Mouse (Mus musculus) natural killer cell, adult 2 months (primary cell): Measurements from ENCODE around the gene Snx3.

Experiments
- DNase-seq, 2 experiments: peaks; one replicate each; pipeline ENCODE4 v3.0.0; 2022; ENCODE audit warnings: low spot score in 2 of 2

The Snx3 gene

DNA sequence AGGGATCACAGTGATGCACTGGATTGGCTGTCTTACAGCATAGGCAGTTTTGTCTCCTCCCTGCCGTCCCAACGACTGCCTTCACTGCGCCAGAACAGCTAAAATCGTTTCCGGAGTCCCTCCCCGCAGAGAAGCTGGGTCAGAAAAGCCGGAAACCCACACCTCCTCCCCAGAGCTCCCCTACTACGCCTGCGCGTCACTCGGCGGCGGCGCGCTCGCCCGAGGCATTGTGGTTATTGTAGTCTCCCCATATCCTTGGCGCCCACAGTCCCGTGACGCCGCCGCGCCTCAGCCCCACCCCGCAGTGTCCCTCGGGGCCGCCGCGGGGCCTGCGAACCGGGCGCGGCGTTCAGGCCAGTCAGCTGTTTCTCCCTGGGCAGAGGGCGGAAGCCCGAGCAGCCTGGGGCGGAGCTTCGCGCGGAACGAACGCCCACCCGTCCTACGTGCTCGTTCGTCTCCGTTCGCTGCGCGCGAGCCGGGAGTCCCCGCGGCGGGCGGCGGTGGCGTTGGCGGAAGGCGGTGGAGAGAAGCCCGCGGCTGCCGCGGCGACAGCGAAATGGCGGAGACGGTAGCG is at the start of gene Snx3:
Gene Snx3 (plus strand): TSS at position 256 of the 574 bp plus-strand sequence.
- DNase-seq: peak; percentile 96 to 97

- no peak for DNase-seq
Observed at GRCm38 (mm10) chr10:42454266-42454665, 47.6 kb upstream of the Snx3 start.

GRCm38 (mm10) chr10:42454690-42455089 is 47.1 kb upstream of the Snx3 start:
- no peak for DNase-seq

DNA sequence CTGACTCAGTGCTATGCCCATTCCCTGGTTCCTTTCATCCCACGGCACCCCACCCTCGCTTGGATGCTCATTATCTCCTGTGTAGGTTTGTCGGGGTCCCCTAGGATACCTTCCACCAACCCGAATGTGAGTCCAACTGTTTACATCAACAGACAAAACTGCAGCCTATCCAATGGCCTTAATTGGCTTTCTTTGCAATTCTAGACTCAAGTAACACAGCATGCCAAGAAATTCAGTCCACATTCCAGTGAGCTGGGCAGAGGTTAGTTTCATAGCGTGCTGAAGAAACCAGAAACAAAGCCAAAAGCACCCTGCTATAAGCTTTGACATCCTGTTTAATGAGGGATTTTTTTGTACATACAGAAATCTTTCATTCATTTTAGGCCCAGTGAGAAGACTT is 45.8 kb upstream of the Snx3 start:
- no peak for DNase-seq

- no peak for DNase-seq
Observed at GRCm38 (mm10) chr10:42457557-42458191, 44.2 kb upstream of the Snx3 start.

- no peak for DNase-seq
Observed at GRCm38 (mm10) chr10:42464224-42464623, 37.6 kb upstream of the Snx3 start.

DNA sequence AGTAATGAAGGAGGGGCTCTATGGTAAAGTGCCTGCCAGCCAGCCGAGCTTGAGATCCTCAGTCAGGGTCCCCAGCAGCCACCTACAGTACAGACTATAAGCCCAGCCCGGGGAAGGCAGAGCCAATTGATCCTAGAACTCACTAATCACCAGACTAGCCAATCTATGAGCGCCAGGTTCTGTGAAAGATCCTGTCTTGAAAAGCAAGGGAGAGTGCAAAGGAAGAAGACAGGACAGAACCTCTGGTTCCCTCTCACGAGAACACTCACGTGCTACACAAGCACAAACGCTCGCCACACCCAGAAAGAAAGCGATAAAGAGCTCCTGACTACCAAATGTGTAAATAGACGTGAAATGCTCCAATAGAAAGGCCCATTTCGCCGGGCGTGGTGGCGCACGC is 37.0 kb upstream of the Snx3 start:
- DNase-seq: no peak

- DNase-seq: no peak
Observed at GRCm38 (mm10) chr10:42474946-42475514, 26.8 kb upstream of the Snx3 start.

DNA sequence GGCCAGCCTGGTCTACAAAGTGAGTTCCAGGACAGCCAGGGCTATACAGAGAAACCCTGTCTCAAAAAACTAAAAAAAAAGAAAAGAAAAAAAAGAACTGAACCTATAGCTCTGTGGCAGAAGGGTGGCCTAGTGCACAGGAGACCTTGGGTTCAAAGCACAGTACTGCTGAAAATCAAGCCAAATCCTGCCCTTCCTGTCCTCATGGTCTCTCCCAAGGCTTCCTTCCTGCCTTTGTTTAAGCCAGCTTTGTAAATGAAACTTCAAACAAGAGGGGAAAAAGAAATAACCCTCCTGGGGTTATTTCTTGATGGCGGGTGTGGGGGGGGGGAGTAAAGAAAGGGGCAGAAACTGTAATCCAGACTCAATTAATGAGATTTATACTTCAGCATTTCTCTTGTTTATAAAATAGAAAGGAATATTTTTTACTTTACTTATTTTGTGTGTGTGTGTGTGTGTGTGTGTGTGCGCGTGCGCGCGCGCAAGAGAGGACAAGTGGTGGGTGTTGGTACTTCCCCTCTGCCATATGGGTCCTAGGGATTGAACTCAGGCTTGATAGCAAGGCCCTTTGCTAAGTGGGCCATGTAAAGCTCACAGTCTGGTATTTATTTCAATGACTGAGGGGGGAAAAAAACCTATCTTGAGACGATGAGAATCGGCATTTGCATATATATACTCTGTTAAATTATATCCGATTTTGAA is 24.9 kb upstream of the Snx3 start:
- DNase-seq: no peak

DNA sequence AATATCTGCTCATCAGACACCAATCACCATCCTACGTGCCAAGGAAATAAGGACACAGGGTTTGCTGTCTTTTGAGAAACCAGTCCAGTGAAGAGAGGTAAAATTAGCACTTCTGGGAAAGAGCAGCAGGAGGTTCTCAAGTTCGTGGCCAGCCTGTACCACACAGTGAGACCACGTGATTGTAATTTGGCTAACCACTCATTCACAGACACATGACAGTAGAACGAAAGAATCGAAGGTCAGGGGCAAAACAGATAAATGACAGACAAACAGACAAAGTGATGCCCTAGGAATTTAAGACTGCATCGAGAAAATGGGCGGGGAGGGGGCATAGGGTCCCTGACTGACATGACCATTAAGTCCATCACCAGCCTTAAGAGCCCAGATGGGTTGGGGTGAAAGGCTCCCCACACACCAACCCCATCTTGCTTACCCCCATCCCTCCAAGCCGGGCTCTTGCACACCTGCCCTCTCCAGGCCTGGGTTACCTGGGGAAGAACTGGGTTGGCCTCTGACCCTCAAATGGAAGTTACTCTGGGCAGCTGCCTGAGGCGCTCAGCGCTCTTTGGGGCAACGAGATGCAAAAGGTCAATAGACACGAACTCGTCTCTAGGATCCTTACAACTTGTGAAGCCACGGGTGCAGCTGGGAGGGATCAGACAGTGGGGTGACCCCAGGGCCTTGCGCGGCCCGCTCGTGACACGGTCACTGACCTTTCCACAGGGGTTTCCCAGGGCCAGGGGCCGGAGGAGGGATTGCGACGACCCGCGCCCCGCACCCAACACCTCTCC is 24.1 kb upstream of the Snx3 start:
- DNase-seq: no peak

DNA sequence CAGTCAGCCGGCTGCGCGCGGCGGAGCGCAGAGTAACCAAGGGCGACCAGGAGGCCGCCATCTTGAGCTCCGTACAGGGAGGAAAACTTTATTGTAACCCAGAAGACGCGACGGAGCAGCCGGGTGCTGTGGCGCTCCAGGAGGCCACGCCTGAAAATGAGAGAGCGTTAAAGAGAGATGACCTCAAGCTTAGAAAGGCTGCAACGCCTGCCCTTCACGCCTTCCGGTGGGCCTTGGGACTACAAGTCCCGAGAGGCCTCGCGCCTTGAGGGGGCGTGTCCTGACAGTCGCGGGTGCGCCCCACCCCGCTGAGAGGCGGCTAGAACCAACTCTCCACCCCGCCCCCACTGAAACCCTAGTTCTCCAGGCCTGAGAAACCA is 23.5 kb upstream of the Snx3 start, which contains the start of gene Afg1l:
Gene Afg1l (minus strand): TSS at position 225 of the 380 bp plus-strand sequence.
- peak; percentile 93 to 96 for DNase-seq

- DNase-seq: no peak
Observed at GRCm38 (mm10) chr10:42480719-42481118, 21.1 kb upstream of the Snx3 start.

DNA sequence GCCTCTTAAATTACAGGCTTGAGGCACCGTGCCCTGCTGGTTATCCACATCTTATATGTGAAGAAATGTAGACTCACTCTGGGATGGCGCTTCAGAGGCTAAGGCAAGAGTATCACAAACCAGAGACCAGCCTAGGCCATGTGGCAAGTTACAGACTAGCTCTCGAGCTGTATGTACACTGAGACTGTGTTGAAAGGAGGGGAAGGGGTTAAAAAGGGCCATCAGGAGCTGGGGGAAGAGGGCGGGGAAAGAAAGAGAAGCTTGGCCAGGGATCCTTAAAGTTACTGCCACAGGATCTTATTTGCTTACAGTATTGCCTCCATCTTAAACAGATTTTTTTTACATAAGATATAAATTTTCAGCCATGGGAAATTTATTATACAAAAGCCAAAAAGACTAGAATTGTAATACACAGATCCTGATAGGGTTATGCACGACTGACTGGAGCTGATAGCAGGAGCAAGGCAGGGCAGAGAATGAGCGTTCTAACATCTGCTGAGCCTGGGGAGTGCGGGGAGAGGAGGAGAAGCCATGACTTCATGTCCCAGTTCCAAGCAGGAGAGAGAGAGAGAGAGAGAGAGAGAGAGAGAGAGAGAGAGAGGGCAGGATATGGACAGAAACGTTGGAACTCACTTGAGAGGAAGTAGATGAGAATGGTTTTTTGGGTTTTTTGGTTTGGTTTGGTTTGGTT is 13.1 kb upstream of the Snx3 start:
- no peak for DNase-seq

GRCm38 (mm10) chr10:42491158-42491557 is 10.7 kb upstream of the Snx3 start:
- no peak for DNase-seq

DNA sequence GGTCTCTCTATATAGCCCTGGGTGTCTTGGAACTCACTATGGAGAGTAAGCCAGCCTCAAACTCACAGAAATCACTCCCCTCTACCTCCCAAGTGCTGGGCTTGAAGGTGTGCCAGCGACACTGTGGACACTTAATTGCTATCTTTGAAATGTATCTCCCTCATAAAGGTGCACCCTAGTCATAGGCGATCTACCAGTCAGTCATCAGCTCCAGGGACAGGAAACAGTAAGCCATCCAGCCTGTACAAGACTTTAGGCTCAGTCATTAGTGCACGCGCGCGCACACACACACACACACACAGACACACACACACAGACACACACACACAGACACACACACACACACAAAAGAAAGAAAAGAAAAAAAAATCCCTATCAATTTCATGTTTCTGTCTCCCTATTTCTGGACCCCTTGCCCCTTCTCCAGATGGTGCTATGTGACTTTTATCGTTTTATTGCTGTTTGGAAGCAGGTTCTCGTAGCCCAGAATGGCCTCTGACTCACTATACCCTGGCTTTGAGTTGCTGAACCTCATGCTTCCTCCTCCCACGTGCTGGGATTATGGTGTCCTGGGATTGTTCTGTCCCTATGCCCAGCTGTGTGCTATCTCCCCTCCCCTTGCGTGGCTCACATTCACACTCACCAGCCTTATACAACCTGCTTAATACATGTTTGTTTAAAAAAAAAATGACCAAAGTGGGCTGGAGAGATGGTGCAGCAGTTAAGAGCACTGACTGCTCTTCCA is 9.6 kb upstream of the Snx3 start:
- no peak for DNase-seq

GRCm38 (mm10) chr10:42493000-42493399 is 8.8 kb upstream of the Snx3 start:
- no peak for DNase-seq

DNA sequence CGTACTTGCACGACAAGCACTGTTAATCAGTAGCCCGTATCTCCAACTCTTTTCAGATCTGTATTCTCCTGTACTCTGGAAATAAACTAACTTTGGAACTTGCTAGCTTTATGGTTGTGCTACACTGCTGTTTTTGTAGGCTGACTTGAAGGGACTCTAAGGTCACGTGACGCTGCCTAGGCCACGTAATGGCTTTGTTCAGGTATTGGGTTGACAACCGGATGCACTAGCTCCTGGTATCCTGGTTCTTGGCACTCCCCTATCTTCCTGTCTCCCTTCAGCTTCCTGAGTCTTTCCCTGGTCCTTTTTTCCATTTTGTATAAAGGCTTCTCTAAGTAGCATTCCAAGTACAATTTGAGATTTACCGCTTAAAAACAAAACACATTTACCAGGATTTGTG is 1.2 kb upstream of the Snx3 start:
- DNase-seq: no peak

GRCm38 (mm10) chr10:42501161-42501560 is 669 bp upstream of the Snx3 start:
- DNase-seq: no peak

DNA sequence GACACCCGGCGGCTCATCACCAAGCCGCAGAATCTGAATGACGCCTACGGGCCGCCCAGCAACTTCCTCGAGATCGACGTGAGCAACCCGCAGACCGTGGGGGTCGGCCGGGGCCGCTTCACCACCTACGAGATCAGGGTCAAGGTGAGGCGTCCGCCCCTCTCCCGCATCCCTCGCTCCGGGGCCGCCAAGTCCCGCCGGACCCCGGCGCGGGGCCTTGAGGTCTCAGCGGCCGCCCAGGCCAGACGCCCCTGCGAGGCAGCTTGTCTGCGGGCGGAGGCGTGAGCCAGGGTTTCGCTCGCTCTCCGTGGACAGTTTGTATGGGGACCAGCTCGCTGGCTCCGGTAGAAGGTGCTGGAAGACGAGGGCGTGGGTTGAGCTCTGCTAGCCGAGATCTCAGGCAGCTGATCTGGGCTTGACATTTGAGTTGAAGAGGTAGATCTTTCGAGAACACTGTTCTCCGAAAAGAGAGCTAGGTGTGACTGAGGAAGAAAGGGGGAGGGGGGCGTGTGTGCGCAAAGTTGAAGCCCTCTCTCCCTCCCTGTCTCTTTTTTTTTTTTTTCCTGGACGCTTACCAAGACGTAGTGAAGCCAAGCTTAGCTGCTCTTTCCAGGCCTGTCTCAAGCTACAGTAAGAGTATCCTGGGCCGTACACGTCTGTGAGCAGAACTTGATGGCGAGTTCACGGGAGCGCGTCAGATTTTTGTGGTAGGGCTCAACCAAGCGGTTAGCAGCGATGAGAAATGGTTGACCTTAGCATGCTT is 700 bp downstream of the Snx3 start:
- peak in 1 of 2 experiments; percentile 46 for DNase-seq
